Mouse (Mus musculus) heart, adult 2 months (tissue): ENCODE data around the gene Macrod2.

ENCODE experiments used
- CTCF ChIP-seq: fragments of 200-600 bp; IDR thresholded peaks from 2 replicates; pipeline ENCODE4 v1.8.1; 2022; ENCODE audit warnings: antibody characterized with exemption, mild to moderate bottlenecking, moderate library complexity
- EP300 ChIP-seq: fragments of 200-500 bp; IDR thresholded peaks from 2 replicates; pipeline ENCODE4 v1.6.1; 2011; ENCODE audit warnings: low read depth, low read length, control low read depth; ENCODE audit not compliant: insufficient read depth
- POLR2A ChIP-seq: fragments of 200-500 bp; IDR thresholded peaks from 2 replicates; pipeline ENCODE4 v1.6.1; 2011; ENCODE audit warnings: mild to moderate bottlenecking, low read depth, low read length, control low read depth; ENCODE audit not compliant: insufficient read depth

- TF ChIP-seq EP300 = no peak
- no peak for TF ChIP-seq CTCF
- TF ChIP-seq POLR2A = no peak
Observed at GRCm38 (mm10) chr2:141962868-141963267, 1567.8 kb downstream of the Macrod2 start.
